Mouse (Mus musculus) lung, embryonic 14.5 days (tissue): ENCODE results near the gene Sox5. TPM values are rescaled to one million over a fixed set of nuclear protein-coding genes. Genes with fewer than 3 reads are reported as not detected.

Source experiments
- ATAC-seq: fragments of 200-750 bp; cut with Nextera tagmentation; 2 replicates; pipeline ENCODE4 v1.8.0; 2017; ENCODE audit warnings: mild to moderate bottlenecking, moderate TSS enrichment, moderate library complexity; ENCODE audit not compliant: insufficient read depth
- DNase-seq: peaks from one replicate; pipeline ENCODE4 v3.0.0-alpha.2; 2015
- H3K27ac ChIP-seq: fragments of 300-500 bp; sonication (generic); 2 replicates; pipeline ENCODE4 v1.5.1; 2014; ENCODE audit warnings: low read depth, mild to moderate bottlenecking, moderate library complexity
- H3K27me3 ChIP-seq: fragments of 300-500 bp; sonication (generic); 2 replicates; pipeline ENCODE4 v1.6.1; 2014; ENCODE audit warnings: low read length, control low read depth; ENCODE audit not compliant: insufficient read depth
- H3K36me3 ChIP-seq: fragments of 300-500 bp; sonication (generic); 2 replicates; pipeline ENCODE4 v1.6.1; 2014; ENCODE audit warnings: control low read depth; ENCODE audit not compliant: insufficient read depth
- H3K4me1 ChIP-seq: fragments of 300-500 bp; sonication (generic); 2 replicates; pipeline ENCODE4 v1.6.1; 2014; ENCODE audit warnings: antibody characterized with exemption, control low read depth; ENCODE audit not compliant: insufficient read depth
- H3K4me2 ChIP-seq: fragments of 300-500 bp; sonication (generic); 2 replicates; pipeline ENCODE4 v1.6.1; 2014; ENCODE audit warnings: mild to moderate bottlenecking
- H3K4me3 ChIP-seq: fragments of 300-500 bp; sonication (generic); 2 replicates; pipeline ENCODE4 v1.5.1; 2014; ENCODE audit warnings: low read depth, low read length
- H3K9ac ChIP-seq: fragments of 300-500 bp; sonication (generic); 2 replicates; pipeline ENCODE4 v1.6.1; 2014
- H3K9me3 ChIP-seq: fragments of 300-500 bp; sonication (generic); 2 replicates; pipeline ENCODE4 v1.6.1; 2016; ENCODE audit warnings: low read depth, low read length, control low read depth
- CTCF ChIP-seq: IDR thresholded peaks from 2 replicates; pipeline ENCODE4 v1.5.1; 2016; ENCODE audit warnings: antibody characterized with exemption, low read depth
- WGBS: fragments of 180-500 bp; shearing (Covaris S2); extraction: QIAGEN DNeasy Blood & Tissue Kit; methylation state at CpG from one replicate; pipeline ENCODE4 v1.1.7; 2014; 5-methylcytosine and 5-hydroxymethylcytosine counted together
- polyA plus RNA-seq: library from polyadenylated mRNA; unstranded; fragments of >200 nt; fragmentation: Nextera tagmentation; extraction: Ambion mirVana; gene quantifications from 2 replicates; pipeline ENCODE4 v1.2.1, GENCODE M21; 2014

Sox5 gene
- polyA plus RNA-seq, 1 experiment from 2014 or later, result 21.3 TPM

- TF ChIP-seq CTCF, result no peak
- no peaks in the 10 kb centered on the region for H3K36me3 ChIP-seq
- H3K9me3 ChIP-seq, result peaks cover 2% of the 10 kb centered on the region; the same call in 1 of the 2 replicates
- H3K9ac ChIP-seq, result no peak overlapping the region
- no peaks in the 10 kb centered on the region; the same call in 1 of the 2 replicates for H3K4me1 ChIP-seq
- 47% methylated on average over 11 of the region's 11 CpGs for whole genome bisulfite sequencing
- peak; percentile 52 for DNase-seq
- H3K4me3 ChIP-seq, result no peak overlapping the region
- H3K27ac ChIP-seq, result peak overlapping the region; percentile 66
- no peak overlapping the region for H3K4me2 ChIP-seq
- H3K27me3 ChIP-seq, result no peaks in the 10 kb centered on the region
- peak; percentile 60 for ATAC-seq
Observed at GRCm38 (mm10) chr6:144491761-144492415, 289.9 kb downstream of the Sox5 start.

DNA sequence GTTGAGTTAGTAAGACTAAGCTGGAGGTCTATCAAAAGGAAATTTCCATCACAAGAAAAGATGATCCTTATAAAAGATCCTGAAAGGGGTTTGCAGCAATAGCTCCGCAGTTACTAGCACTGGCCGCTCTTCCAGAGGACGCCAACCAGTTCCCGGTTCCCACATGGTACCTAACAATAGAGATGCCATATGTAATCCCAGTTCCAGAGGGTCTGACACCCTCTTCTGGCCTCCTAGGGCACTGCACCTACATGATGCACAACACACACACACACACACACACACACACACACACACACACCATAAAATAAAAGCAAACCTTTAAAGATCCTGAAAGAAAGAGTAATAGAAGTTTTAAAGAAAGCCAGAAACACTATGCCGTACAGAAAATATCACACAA lies 290.9 kb downstream of the Sox5 start:
- Histone ChIP-seq H3K9me3 (peaks cover 6% of the 10 kb centered on the region; the same call in 1 of the 2 replicates), H3K27ac (no peak overlapping the region), H3K36me3 (no peaks in the 10 kb centered on the region), H3K9ac (no peak overlapping the region), H3K27me3 (no peaks in the 10 kb centered on the region), H3K4me3 (no peak overlapping the region), H3K4me1 (no peaks in the 10 kb centered on the region; the same call in 1 of the 2 replicates), H3K4me2 (no peak overlapping the region)
- ATAC-seq (no peak), DNase-seq (no peak)
- WGBS, result 93% methylated on average over 5 of the region's 5 CpGs
- peak; percentile 7; the same call in 1 of the 2 replicates for TF ChIP-seq CTCF

- Histone ChIP-seq H3K9me3 (peaks cover 6% of the 10 kb centered on the region; the same call in 1 of the 2 replicates), H3K27ac (no peak overlapping the region), H3K4me2 (no peak overlapping the region), H3K4me1 (no peaks in the 10 kb centered on the region), H3K27me3 (no peaks in the 10 kb centered on the region), H3K9ac (no peak overlapping the region), H3K4me3 (no peak overlapping the region), H3K36me3 (no peaks in the 10 kb centered on the region)
- 80% methylated on average over 6 of the region's 6 CpGs for WGBS
- ATAC-seq (no peak), DNase-seq (no peak)
- TF ChIP-seq CTCF, result no peak
Observed at GRCm38 (mm10) chr6:144485578-144485977, 296.2 kb downstream of the Sox5 start.

DNA sequence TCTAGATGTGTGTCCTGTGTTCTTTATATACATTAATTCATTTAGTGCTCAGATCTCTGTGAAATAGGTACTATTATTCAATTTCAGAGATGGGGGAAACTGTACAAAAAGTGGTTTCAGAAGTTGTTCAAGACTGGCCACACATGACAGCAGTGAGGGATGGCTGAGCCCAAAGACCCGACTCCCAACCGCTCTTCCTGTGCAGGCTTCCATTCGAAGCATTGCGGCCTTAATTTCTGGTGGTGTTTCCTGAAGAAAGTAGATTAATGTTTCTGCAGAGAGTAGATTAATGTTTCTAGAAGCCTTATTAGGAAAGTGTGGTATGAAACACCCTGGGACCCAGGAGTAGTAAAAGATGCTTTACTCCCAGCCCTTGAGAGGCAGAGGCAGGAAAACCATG lies 298.6 kb downstream of the Sox5 start:
- H3K9ac ChIP-seq, result no peak overlapping the region
- H3K36me3 ChIP-seq, result no peaks in the 10 kb centered on the region
- no peak overlapping the region for H3K27ac ChIP-seq
- 58% methylated on average over 4 of the region's 4 CpGs for WGBS
- DNase-seq (no peak), ATAC-seq (no peak)
- H3K9me3 ChIP-seq, result peaks cover 6% of the 10 kb centered on the region; the same call in 1 of the 2 replicates
- no peak for TF ChIP-seq CTCF
- H3K27me3 ChIP-seq, result no peaks in the 10 kb centered on the region
- H3K4me2 ChIP-seq, result no peak overlapping the region
- no peaks in the 10 kb centered on the region for H3K4me1 ChIP-seq
- H3K4me3 ChIP-seq, result no peak overlapping the region

GRCm38 (mm10) chr6:144480648-144481528 lies 300.9 kb downstream of the Sox5 start:
- ATAC-seq (no peak; the same call in 1 of the 2 replicates), DNase-seq (no peak)
- WGBS, result 27% methylated on average over 5 of the region's 5 CpGs

DNA sequence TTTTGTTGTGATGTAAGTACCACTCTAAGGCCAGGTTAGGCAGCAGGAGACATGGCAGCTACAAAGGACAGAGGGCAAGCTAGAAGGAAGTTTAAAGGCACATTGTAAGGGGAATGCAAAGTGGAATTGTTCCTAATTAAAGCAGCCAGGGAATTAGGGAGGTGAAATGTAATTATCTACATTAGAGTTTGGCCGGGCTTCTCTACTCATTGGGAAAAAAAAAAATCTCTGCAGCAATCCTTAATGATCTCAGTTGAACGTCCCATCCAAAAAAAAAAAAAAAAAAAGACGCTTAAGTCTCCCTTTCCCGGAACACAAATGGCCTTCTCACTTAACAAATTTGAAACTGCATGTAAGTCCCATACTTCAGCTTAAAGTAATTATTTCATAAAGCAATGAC lies 301.9 kb downstream of the Sox5 start:
- no peaks in the 10 kb centered on the region for H3K4me1 ChIP-seq
- no peak overlapping the region for H3K27ac ChIP-seq
- no peak overlapping the region for H3K9ac ChIP-seq
- DNase-seq (no peak), ATAC-seq (no peak)
- H3K9me3 ChIP-seq, result no peaks in the 10 kb centered on the region; the same call in 1 of the 2 replicates
- H3K36me3 ChIP-seq, result no peaks in the 10 kb centered on the region
- no peaks in the 10 kb centered on the region for H3K27me3 ChIP-seq
- 53% methylated on average over 4 of the region's 4 CpGs for WGBS
- H3K4me2 ChIP-seq, result no peak overlapping the region
- H3K4me3 ChIP-seq, result no peak overlapping the region
- no peak for TF ChIP-seq CTCF

More at GRCm38 (mm10) chr6:144480648-144481528, 300.9 kb downstream of the Sox5 start:
- Histone ChIP-seq H3K4me1 (no peaks in the 10 kb centered on the region), H3K36me3 (no peaks in the 10 kb centered on the region), H3K27ac (no peak overlapping the region), H3K9me3 (no peaks in the 10 kb centered on the region; the same call in 1 of the 2 replicates), H3K4me3 (no peak overlapping the region), H3K9ac (no peak overlapping the region), H3K4me2 (no peak overlapping the region), H3K27me3 (no peaks in the 10 kb centered on the region)
- no peak for TF ChIP-seq CTCF
